Mouse (Mus musculus): ENCODE data around the gene Gcn1l1.

DNA sequence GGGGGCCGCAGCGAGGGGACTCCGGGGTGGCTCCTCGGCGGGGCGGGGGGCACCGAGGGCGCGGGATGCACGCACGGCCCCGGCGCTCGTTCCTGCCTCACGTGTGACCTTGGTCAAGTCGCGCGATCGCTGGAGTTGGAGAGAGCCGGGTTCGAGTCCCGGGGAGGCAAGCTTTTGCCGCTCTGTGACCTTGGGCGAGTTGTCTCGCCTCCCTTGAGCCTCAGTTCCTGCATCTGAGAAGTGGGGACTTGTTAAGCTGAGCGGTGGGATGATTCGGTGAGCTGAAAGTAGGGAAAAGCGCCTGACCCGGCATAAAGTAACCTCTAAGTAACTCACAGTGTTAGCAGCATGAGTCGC is 67.3 kb downstream of the Gcn1l1 start:
- TF ChIP-seq POLR2A (IDR thresholded peaks at IDR 0.05; ENCODE audit: low read depth, low read length) (no peak), CTCF (IDR thresholded peaks at IDR 0.05; ENCODE audit: extremely low read depth, insufficient read depth, insufficient read length, insufficient replicate concordance) (no peak)
